Mouse (Mus musculus) heart, embryonic 11.5 days (tissue): ENCODE measurements at regions not wholly inside any gene's neighbourhood (a gene's known extent, or its start where the extent isn't known, plus 50 kb on each side); places are given as distances from the start of the nearest gene placed in this dataset.

Experiments
- ATAC-seq: fragments of 200-750 bp; cut with Nextera tagmentation; replicated peaks from 2 replicates; pipeline ENCODE4 v1.8.0; 2017; ENCODE audit warnings: moderate library complexity; ENCODE audit not compliant: insufficient number of reproducible peaks, low FRiP score, low TSS enrichment
- H3K27ac ChIP-seq: fragments of 300-500 bp; sonication (generic); 2 replicates; pipeline ENCODE4 v1.5.1; 2014; ENCODE audit warnings: mild to moderate bottlenecking, low read depth, low read length
- H3K27me3 ChIP-seq: fragments of 300-500 bp; sonication (generic); 2 replicates; pipeline ENCODE4 v1.6.1; 2014; ENCODE audit warnings: mild to moderate bottlenecking, low read length, mixed read lengths; ENCODE audit not compliant: control insufficient read depth, insufficient read depth
- H3K36me3 ChIP-seq: fragments of 300-500 bp; sonication (generic); 2 replicates; pipeline ENCODE4 v1.6.1; 2014; ENCODE audit warnings: mild to moderate bottlenecking, low read length, moderate library complexity, mixed read lengths; ENCODE audit not compliant: control insufficient read depth, insufficient read depth
- H3K4me1 ChIP-seq: fragments of 300-500 bp; sonication (generic); 2 replicates; pipeline ENCODE4 v1.6.1; 2014; ENCODE audit warnings: low read length; ENCODE audit not compliant: control insufficient read depth, insufficient read depth
- H3K4me2 ChIP-seq: fragments of 300-500 bp; sonication (generic); 2 replicates; pipeline ENCODE4 v1.6.1; 2014; ENCODE audit warnings: mild to moderate bottlenecking, moderate library complexity
- H3K4me3 ChIP-seq: fragments of 300-500 bp; sonication (generic); 2 replicates; pipeline ENCODE4 v1.5.1; 2014; ENCODE audit warnings: low read depth, low read length
- H3K9ac ChIP-seq: fragments of 300-500 bp; sonication (generic); 2 replicates; pipeline ENCODE4 v1.6.1; 2014; ENCODE audit warnings: mild to moderate bottlenecking, low read depth, low read length, moderate library complexity
- H3K9me3 ChIP-seq: fragments of 300-500 bp; sonication (generic); replicated peaks from 2 replicates; pipeline ENCODE4 v1.6.1; 2016; ENCODE audit warnings: low read length; ENCODE audit not compliant: control insufficient read depth
- WGBS: fragments of 180-500 bp; shearing (Covaris S2); extraction: QIAGEN DNeasy Blood & Tissue Kit; methylation state at CpG from one replicate; pipeline ENCODE4 v1.1.7; 2014; ENCODE audit not compliant: insufficient replicate concordance; 5-methylcytosine and 5-hydroxymethylcytosine counted together

DNA sequence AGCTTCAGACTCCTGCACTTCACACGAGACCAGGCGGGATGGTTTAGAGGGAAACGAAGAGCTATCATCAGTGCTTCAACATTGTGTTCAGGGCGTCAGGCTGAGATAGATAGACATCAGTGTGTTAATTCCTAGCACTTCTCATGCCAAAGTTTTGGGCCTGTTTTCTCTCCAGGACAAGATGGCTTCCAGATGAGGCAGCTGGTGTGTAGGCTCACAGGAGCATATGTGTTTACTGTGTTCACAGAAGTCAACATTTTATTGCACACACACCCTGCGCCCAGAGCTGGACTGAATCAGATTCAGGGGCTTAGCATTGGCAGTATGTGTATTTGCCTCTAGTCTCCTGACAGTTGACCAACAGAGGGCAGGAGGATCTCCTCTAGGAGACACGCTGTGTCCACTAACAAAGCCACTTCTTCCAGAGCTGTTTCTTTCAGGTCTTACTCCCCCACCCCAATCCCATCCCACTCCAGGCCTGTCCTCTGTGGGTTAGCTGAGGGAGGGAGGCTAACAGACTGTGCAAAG lies 123.4 kb downstream of the Lrrc30 start:
- Histone ChIP-seq H3K36me3 (no peaks in the 10 kb centered on the region), H3K9ac (no peak overlapping the region), H3K4me1 (peaks cover 7% of the 10 kb centered on the region; the same call in 1 of the 2 replicates), H3K4me2 (no peak overlapping the region), H3K27ac (no peak overlapping the region), H3K27me3 (no peaks in the 10 kb centered on the region), H3K9me3 (no peaks in the 10 kb centered on the region), H3K4me3 (no peak overlapping the region)
- no peak for ATAC-seq
- 70% methylated on average over 6 of the region's 6 CpGs for WGBS

DNA sequence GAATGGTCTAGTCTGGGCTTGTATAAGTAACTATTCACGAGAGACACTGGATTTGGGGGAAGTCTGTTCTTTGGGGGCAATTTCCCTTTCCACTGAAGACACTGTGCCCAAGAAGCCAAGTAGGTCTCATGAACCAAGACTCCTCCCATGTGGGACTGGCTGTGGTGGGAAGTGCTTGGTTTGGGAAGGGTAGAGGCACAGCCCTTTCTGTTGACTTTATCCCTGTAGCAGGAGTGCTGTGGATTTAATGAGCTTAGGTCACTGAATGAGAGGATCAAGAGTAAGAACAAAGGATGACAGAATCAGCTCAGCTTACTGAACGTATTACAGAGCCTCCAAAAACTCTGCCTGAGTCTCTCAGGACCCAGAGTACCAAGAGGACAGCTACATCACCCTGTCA lies 124.2 kb downstream of the Lrrc30 start:
- H3K4me3 ChIP-seq, result no peak overlapping the region
- WGBS, result 70% methylated on average over 2 of the region's 2 CpGs

DNA sequence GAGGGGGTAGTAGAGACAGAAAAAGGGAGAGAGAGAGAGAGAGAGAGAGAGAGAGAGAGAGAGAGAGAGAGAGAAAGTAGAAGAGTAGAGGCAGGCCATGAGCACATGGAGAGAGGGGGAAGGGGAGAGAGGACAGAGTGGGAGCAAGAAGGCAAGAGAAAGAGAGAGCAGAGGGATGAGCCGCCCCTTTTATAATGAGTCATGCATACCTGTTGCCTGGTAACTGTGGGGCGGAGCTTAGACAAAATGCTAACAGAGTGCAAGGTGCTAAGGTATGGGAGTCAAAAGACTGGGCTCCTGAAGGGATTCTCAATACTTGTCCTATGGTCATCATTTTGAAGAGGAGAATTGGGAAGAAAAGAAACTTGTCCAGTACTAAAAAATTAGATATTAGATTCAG lies 126.1 kb downstream of the Lrrc30 start:
- 62% methylated on average over 2 of the region's 2 CpGs for WGBS
- Histone ChIP-seq H3K4me3 (no peak overlapping the region), H3K9ac (no peak overlapping the region), H3K27me3 (no peaks in the 10 kb centered on the region), H3K36me3 (no peaks in the 10 kb centered on the region), H3K9me3 (no peaks in the 10 kb centered on the region), H3K4me2 (no peak overlapping the region), H3K4me1 (no peaks in the 10 kb centered on the region), H3K27ac (no peak overlapping the region)
- no peak for ATAC-seq

More for the DNA sequence above, 124.2 kb downstream of the Lrrc30 start:
- Histone ChIP-seq H3K36me3 (no peaks in the 10 kb centered on the region), H3K9me3 (no peaks in the 10 kb centered on the region), H3K27ac (no peak overlapping the region), H3K4me1 (peaks cover under 1% of the 10 kb centered on the region; the same call in 1 of the 2 replicates), H3K9ac (no peak overlapping the region), H3K27me3 (no peaks in the 10 kb centered on the region), H3K4me2 (no peak overlapping the region)
- no peak for ATAC-seq

DNA sequence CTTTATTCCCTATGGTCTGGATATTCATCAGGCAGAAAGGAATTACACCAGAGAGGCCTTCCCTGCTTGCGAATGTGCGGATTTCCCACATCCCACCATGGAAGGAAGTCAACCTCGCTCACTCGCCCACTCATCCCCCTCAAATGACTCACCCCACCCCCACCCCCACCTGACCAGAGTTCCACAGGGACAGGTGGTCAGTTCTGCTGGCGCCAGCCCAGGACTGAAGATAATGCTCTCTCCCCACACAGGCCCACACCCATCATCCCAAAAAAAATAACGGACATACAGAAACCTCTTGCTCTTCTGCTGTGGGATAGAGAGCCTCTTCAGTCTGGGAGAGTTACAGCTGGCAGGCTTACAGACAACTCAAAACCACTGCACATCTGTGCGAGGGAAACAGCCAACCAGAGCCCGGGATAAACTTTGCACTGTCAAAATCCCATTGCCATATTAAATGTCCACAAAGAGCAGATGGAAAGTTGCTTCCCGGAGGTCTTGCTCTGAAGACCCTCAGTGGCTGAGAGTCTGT lies 128.0 kb downstream of the Lrrc30 start:
- Histone ChIP-seq H3K4me1 (no peaks in the 10 kb centered on the region), H3K36me3 (no peaks in the 10 kb centered on the region), H3K9ac (no peak overlapping the region), H3K27me3 (no peaks in the 10 kb centered on the region), H3K4me3 (no peak overlapping the region), H3K4me2 (no peak overlapping the region), H3K9me3 (no peaks in the 10 kb centered on the region), H3K27ac (no peak overlapping the region)
- 79% methylated on average over 9 of the region's 9 CpGs for WGBS
- ATAC-seq, result no peak

DNA sequence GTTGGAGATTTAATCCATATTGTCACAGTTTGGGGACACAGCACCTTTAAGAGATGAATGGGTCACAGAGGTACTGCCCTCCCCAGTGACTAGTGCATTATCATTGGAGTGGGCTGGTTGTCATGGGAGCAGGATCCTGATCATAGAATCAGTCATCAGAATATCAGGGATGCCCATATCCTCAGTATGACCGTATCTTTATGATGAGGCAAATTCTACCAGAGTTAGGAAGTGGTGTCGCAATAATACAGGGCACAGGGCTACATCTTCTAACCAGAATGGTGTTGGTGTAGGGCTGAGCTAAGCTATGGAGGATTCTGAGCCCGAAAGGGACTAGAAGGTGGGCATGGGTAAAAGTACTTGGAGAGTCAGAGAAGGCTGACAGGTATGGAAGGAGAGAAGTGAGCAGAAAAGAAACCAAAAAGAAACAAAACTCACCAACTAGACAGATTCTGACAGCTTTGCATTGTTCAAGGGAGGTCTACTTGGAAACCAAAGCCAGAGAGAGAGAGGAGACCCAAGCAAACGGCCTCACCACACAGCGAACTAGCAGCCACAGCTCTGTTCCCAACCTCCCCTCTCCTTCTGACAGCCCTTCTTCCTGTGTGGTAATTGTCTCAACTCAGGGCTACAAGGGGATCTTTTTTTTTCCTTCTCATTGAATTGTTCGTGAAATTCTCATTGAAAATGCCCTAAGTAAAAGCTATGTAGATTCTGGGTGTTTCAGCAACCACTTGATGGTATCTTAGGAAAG lies 129.2 kb downstream of the Lrrc30 start:
- H3K27me3 ChIP-seq, result no peaks in the 10 kb centered on the region
- H3K27ac ChIP-seq, result no peak overlapping the region
- H3K9me3 ChIP-seq, result no peaks in the 10 kb centered on the region
- 64% methylated on average over 6 of the region's 6 CpGs for WGBS
- H3K4me3 ChIP-seq, result no peak overlapping the region
- H3K9ac ChIP-seq, result no peak overlapping the region
- no peak overlapping the region for H3K4me2 ChIP-seq
- no peaks in the 10 kb centered on the region for H3K36me3 ChIP-seq
- H3K4me1 ChIP-seq, result no peaks in the 10 kb centered on the region
- no peak for ATAC-seq

DNA sequence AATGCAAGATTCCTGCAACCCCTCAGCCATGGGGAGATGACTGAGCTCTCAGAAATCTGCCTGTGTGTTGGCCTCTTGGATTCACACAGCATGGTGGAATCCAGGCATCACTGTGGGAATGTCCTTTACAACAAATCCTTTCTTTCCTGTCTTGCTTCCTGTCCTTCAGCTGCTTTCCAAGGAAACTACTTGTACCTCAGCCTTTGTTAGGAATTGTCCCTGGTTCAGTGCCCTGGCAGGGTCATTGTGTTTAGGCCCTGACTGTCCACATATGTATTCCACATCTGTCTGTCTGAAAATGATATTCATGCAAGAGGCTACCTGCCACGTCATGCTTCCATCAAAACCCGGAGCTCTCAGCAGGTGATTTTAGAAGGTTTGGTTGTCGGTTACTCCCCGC lies 129.9 kb downstream of the Lrrc30 start:
- 88% methylated on average over 4 of the region's 4 CpGs for WGBS
- H3K27ac ChIP-seq, result no peak overlapping the region

DNA sequence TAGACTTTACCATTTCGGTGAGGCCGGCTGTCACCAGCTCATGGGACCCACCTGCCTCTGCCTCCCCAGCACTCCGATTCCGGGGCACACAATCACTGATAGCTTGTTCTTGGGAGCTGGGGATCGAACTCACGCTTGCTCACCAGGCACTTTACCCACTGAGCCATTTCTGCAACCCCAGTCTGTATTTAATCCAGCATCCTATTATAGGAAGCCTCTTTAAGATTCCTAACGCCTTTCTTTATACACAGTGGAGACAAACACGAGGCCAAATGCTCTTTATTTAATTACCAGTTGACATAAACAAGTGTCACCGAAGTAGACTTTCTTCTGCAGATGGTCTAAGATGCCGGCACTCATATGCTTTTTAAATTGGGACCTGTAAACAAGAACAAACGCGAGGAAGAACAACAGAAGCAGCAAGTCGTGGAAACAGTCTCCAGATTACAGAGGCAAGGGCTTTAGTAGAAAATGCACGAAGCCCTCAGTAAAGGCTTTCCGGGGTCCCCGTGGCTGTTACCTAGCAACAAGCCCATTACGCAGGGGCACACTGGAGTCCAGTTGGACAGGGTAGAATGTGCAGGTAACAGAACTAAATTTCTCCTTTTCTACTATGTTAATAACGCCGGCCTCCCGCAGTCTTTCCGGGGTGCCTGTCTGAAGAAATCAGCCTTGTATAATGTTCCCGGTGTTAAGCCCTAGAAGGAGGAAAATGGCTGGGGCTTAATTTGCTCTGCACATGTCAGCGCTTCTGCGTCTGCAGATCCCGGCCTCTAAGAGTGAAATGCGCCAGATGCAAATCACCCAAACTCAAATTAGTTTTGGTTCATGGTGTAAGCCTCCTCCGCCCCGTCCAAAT lies 132.5 kb downstream of the Lrrc30 start:
- Histone ChIP-seq H3K27me3 (no peaks in the 10 kb centered on the region), H3K9me3 (no peaks in the 10 kb centered on the region), H3K9ac (no peak overlapping the region), H3K4me1 (no peaks in the 10 kb centered on the region), H3K36me3 (no peaks in the 10 kb centered on the region), H3K4me3 (no peak overlapping the region), H3K4me2 (no peak overlapping the region), H3K27ac (no peak overlapping the region)
- no peak for ATAC-seq
- 77% methylated on average over 28 of the region's 28 CpGs for WGBS

More for the DNA sequence above, 129.9 kb downstream of the Lrrc30 start:
- Histone ChIP-seq H3K4me1 (no peaks in the 10 kb centered on the region), H3K27me3 (no peaks in the 10 kb centered on the region), H3K36me3 (no peaks in the 10 kb centered on the region), H3K9ac (no peak overlapping the region), H3K4me2 (no peak overlapping the region), H3K9me3 (no peaks in the 10 kb centered on the region), H3K4me3 (no peak overlapping the region)
- ATAC-seq, result no peak

DNA sequence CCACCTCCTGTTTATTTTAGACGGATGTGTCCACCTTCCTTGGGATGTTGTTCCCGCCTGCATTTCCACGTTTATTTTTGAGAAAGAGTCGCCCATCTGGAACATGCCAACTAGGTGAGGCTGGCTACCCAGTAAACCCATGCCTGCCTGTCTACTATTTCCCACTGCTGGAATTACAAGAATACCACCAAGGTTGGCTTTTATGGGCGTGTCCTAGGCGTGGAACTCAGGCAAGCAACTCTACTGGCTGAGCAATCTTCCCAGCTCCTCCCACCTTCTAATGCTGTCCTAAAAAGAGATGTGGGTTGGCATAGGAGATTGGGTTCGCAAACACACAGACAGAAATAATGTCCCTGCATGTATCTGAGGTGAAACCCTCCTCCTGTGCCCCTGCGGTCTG lies 135.1 kb downstream of the Lrrc30 start:
- H3K4me2 ChIP-seq, result no peak overlapping the region
- ATAC-seq, result no peak
- H3K36me3 ChIP-seq, result no peaks in the 10 kb centered on the region
- H3K27ac ChIP-seq, result no peak overlapping the region
- no peaks in the 10 kb centered on the region for H3K27me3 ChIP-seq
- H3K4me1 ChIP-seq, result no peaks in the 10 kb centered on the region
- 79% methylated on average over 8 of the region's 8 CpGs for WGBS
- no peaks in the 10 kb centered on the region for H3K9me3 ChIP-seq
- no peak overlapping the region for H3K9ac ChIP-seq
- no peak overlapping the region for H3K4me3 ChIP-seq
